Comparison of ENCODE assay signal across 18 mouse cellular contexts in genomic region chr5:35254964-35255716, GRCm38 (mm10). TPM values are rescaled to one million over a fixed set of nuclear protein-coding genes. Genes with fewer than 3 reads are reported as not detected.
DNase-seq lines count a peak whose midpoint lies in the region; ATAC-seq lines count a peak whose summit lies in the region.
"Had no signal": no experiment of that assay in that cellular context is flagged by ENCODE, and none has a peak within 500 bp of the region (broad histone marks: within the 10 kb centered on the region; RNA-seq: fewer than 3 reads in every experiment).

No protein-coding gene starts in this region.

- H3K36me3 ChIP-seq in hindbrain, embryonic 10.5 days: no peaks in the 10 kb centered on the region
- H3K36me3 ChIP-seq in hindbrain, embryonic 11.5 days (ENCODE audit: control insufficient read depth, insufficient read depth, low read length): no peaks in the 10 kb centered on the region
- H3K36me3 ChIP-seq: embryonic facial prominence, embryonic 13.5 days; G1E; limb, embryonic 12.5 days; liver, embryonic 13.5 days had no signal

- H3K27ac ChIP-seq in hindbrain, embryonic 10.5 days: peak overlapping the region; percentile 50
- H3K27ac ChIP-seq in hindbrain, embryonic 11.5 days (ENCODE audit: low read depth, low read length): no peak overlapping the region
- H3K27ac ChIP-seq: embryonic facial prominence, embryonic 13.5 days; limb, embryonic 12.5 days; liver, embryonic 13.5 days had no signal

- no peak for ATAC-seq in hindbrain, embryonic 11.5 days (ENCODE audit: low FRiP score)
- ATAC-seq: CD4-positive, CD25-positive, alpha-beta regulatory T cell, adult 4 months had no signal

- no peaks in the 10 kb centered on the region for H3K27me3 ChIP-seq in hindbrain, embryonic 10.5 days (ENCODE audit: insufficient read depth, poor library complexity, severe bottlenecking)
- no peaks in the 10 kb centered on the region for H3K27me3 ChIP-seq in hindbrain, embryonic 11.5 days (ENCODE audit: control insufficient read depth, insufficient read depth, low read length)
- H3K27me3 ChIP-seq: embryonic facial prominence, embryonic 13.5 days; limb, embryonic 12.5 days; liver, embryonic 13.5 days had no signal

- H3K9me3 ChIP-seq in hindbrain, embryonic 10.5 days: no peaks in the 10 kb centered on the region
- H3K9me3 ChIP-seq in hindbrain, embryonic 11.5 days (ENCODE audit: control insufficient read depth, low read length): no peaks in the 10 kb centered on the region
- H3K9me3 ChIP-seq: embryonic facial prominence, embryonic 13.5 days; G1E; limb, embryonic 12.5 days; liver, embryonic 13.5 days had no signal

- H3K4me3 ChIP-seq in hindbrain, embryonic 10.5 days: no peak overlapping the region
- no peak overlapping the region for H3K4me3 ChIP-seq in hindbrain, embryonic 11.5 days (ENCODE audit: low read depth, low read length)
- H3K4me3 ChIP-seq: embryonic facial prominence, embryonic 13.5 days; limb, embryonic 12.5 days; liver, embryonic 13.5 days had no signal

- DNase-seq in cerebellum, postnatal 10 days: peak; percentile 56 to 68
- no peak for DNase-seq in cerebellum, adult 18-20 months
- no peak for DNase-seq in hindbrain, embryonic 10.5 days (ENCODE audit: low spot score)
- no peak for DNase-seq in hindbrain, embryonic 11.5 days (ENCODE audit: low spot score)
- DNase-seq in retina, postnatal 1 day: peak; percentile 46
- DNase-seq in retina, embryonic 14.5 days (ENCODE audit: low spot score): no peak
- DNase-seq in thymus, postnatal 4 days: no peak
- no peak for DNase-seq in right cerebral cortex, adult 18-20 months
- DNase-seq: cerebellum, postnatal 36 days; kidney, adult 2 months; kidney, postnatal 14 days; liver, embryonic 13.5 days; lung, postnatal 10 days; thymus, postnatal 25 days had no signal

- no peak overlapping the region for H3K9ac ChIP-seq in hindbrain, embryonic 11.5 days (ENCODE audit: low read depth, low read length)
- H3K9ac ChIP-seq: embryonic facial prominence, embryonic 13.5 days; limb, embryonic 12.5 days; liver, embryonic 13.5 days had no signal

- H3K4me1 ChIP-seq in hindbrain, embryonic 10.5 days (replicated peaks): peaks cover 19% of the 10 kb centered on the region; the same call in 1 of the 2 replicates
- H3K4me1 ChIP-seq in hindbrain, embryonic 11.5 days (replicated peaks; ENCODE audit: control insufficient read depth, insufficient read depth, low read length): no peaks in the 10 kb centered on the region
- H3K4me1 ChIP-seq: embryonic facial prominence, embryonic 13.5 days; limb, embryonic 12.5 days; liver, embryonic 13.5 days had no signal

- WGBS in hindbrain, embryonic 10.5 days: 49% methylated on average over 5 of the region's 5 CpGs
- WGBS in hindbrain, embryonic 11.5 days: 38% methylated on average over 5 of the region's 5 CpGs

- H3K4me2 ChIP-seq in hindbrain, embryonic 11.5 days (replicated peaks; ENCODE audit: low read depth, low read length): no peak overlapping the region
- H3K4me2 ChIP-seq: embryonic facial prominence, embryonic 13.5 days; limb, embryonic 12.5 days; liver, embryonic 13.5 days had no signal

RNA-seq across cellular contexts. Expression of gene Adra2c, which starts 23.0 kb away (rescaled TPM):
- 0.07 TPM in 1 of 2 replicates, not detected in the other for polyA plus RNA-seq in hindbrain, embryonic 10.5 days (2016; fragmentation: Nextera tagmentation; extraction: Ambion mirVana)
- polyA plus RNA-seq in hindbrain, embryonic 11.5 days (2014; fragmentation: Nextera tagmentation; extraction: Ambion mirVana): 0.06 and 0.07 TPM in 2 replicates
- polyA plus RNA-seq: CD4-positive, CD25-positive, alpha-beta regulatory T cell, adult 4 months; G1E; liver, embryonic 13.5 days had no signal

Comparison
In these comparisons a context has a peak if more than half of its experiments do, and no peak if none do; other contexts are left out.
1. DNase-seq: peak in cerebellum, postnatal 10 days (2 of 2) and retina, postnatal 1 day (single experiment); none in cerebellum, adult 18-20 months (0 of 2), hindbrain, embryonic 10.5 days (single experiment), hindbrain, embryonic 11.5 days (single experiment), retina, embryonic 14.5 days (single experiment), thymus, postnatal 4 days (single experiment) and right cerebral cortex, adult 18-20 months (single experiment).